26 mouse cellular contexts compared by ENCODE assay signal in genomic region chr3:83580766-83581165, GRCm38 (mm10).
DNase-seq lines count a peak whose midpoint lies in the region; ATAC-seq and TF ChIP-seq lines count a peak whose summit lies in the region.
"Had no signal": no experiment of that assay in that cellular context is flagged by ENCODE, and none has a peak within 500 bp of the region (broad histone marks: within the 10 kb centered on the region; RNA-seq: fewer than 3 reads in every experiment).

No protein-coding gene starts in this region.

- no peak overlapping the region for H3K27ac ChIP-seq in forebrain, embryonic 13.5 days
- H3K27ac ChIP-seq in forebrain, embryonic 11.5 days (ENCODE audit: low read depth, low read length) = no peak overlapping the region
- H3K27ac ChIP-seq in midbrain, embryonic 11.5 days (ENCODE audit: low read depth, low read length) = no peak overlapping the region
- H3K27ac ChIP-seq in midbrain, embryonic 10.5 days (replicated peaks) = no peak overlapping the region
- H3K27ac ChIP-seq in forebrain, embryonic 16.5 days (ENCODE audit: low read length) = no peak overlapping the region
- peak overlapping the region; percentile 42; the same call in 1 of the 2 replicates for H3K27ac ChIP-seq in olfactory bulb, adult 2 months (ENCODE audit: insufficient read depth, low read depth, low read length)
- H3K27ac ChIP-seq: hindbrain, postnatal 0 days; limb, embryonic 12.5 days; lung, embryonic 15.5 days; midbrain, embryonic 12.5 days; neural tube, embryonic 13.5 days; stomach, postnatal 0 days had no signal

- no peaks in the 10 kb centered on the region for H3K27me3 ChIP-seq in forebrain, embryonic 13.5 days
- no peaks in the 10 kb centered on the region for H3K27me3 ChIP-seq in forebrain, embryonic 11.5 days (ENCODE audit: control insufficient read depth, insufficient read depth, low read length)
- H3K27me3 ChIP-seq in midbrain, embryonic 11.5 days (ENCODE audit: control insufficient read depth, insufficient read depth, low read length) = no peaks in the 10 kb centered on the region; the same call in 1 of the 2 replicates
- H3K27me3 ChIP-seq in midbrain, embryonic 10.5 days (ENCODE audit: low read depth, poor library complexity, severe bottlenecking) = peaks cover 76% of the 10 kb centered on the region
- no peaks in the 10 kb centered on the region for H3K27me3 ChIP-seq in forebrain, embryonic 16.5 days (replicated peaks; ENCODE audit: control insufficient read depth, insufficient read depth, low read length)
- H3K27me3 ChIP-seq: limb, embryonic 12.5 days; lung, embryonic 15.5 days had no signal

- H3K9ac ChIP-seq in forebrain, embryonic 13.5 days = no peak overlapping the region
- H3K9ac ChIP-seq in forebrain, embryonic 11.5 days (ENCODE audit: low read length) = no peak overlapping the region
- no peak overlapping the region for H3K9ac ChIP-seq in midbrain, embryonic 11.5 days (ENCODE audit: low read length)
- no peak overlapping the region for H3K9ac ChIP-seq in forebrain, embryonic 16.5 days (replicated peaks; ENCODE audit: low read depth, low read length)
- H3K9ac ChIP-seq: limb, embryonic 12.5 days; lung, embryonic 15.5 days; midbrain, embryonic 12.5 days; neural tube, embryonic 13.5 days had no signal

- H3K4me3 ChIP-seq in forebrain, embryonic 13.5 days = no peak overlapping the region
- no peak overlapping the region for H3K4me3 ChIP-seq in forebrain, embryonic 11.5 days (ENCODE audit: low read depth, low read length)
- H3K4me3 ChIP-seq in midbrain, embryonic 11.5 days (ENCODE audit: low read depth, low read length) = no peak overlapping the region
- no peak overlapping the region for H3K4me3 ChIP-seq in midbrain, embryonic 10.5 days
- no peak overlapping the region for H3K4me3 ChIP-seq in forebrain, embryonic 16.5 days (replicated peaks; ENCODE audit: low read length)
- H3K4me3 ChIP-seq in olfactory bulb, adult 2 months (ENCODE audit: insufficient read depth, low read depth, low read length) = no peak overlapping the region
- H3K4me3 ChIP-seq: limb, embryonic 12.5 days; lung, embryonic 15.5 days; midbrain, embryonic 12.5 days; neural tube, embryonic 13.5 days had no signal

- WGBS in forebrain, embryonic 13.5 days = 58% methylated on average over 4 of the region's 4 CpGs
- WGBS in forebrain, embryonic 11.5 days = 72% methylated on average over 4 of the region's 4 CpGs
- WGBS in midbrain, embryonic 11.5 days = 76% methylated on average over 4 of the region's 4 CpGs
- WGBS in midbrain, embryonic 10.5 days = 75% methylated on average over 4 of the region's 4 CpGs
- 56% methylated on average over 4 of the region's 4 CpGs for WGBS in forebrain, embryonic 16.5 days
- WGBS in olfactory bulb, adult 2 months = 42% methylated on average over 4 of the region's 4 CpGs

- no peak for TF ChIP-seq CTCF in olfactory bulb, adult 2 months (IDR thresholded peaks at IDR 0.05; ENCODE audit: insufficient read depth, low read depth, low read length)

- no peak for TF ChIP-seq POLR2A in olfactory bulb, adult 2 months (IDR thresholded peaks at IDR 0.05; ENCODE audit: insufficient read depth, low read depth, low read length)

- H3K36me3 ChIP-seq in forebrain, embryonic 13.5 days (ENCODE audit: poor library complexity, severe bottlenecking) = no peaks in the 10 kb centered on the region
- no peaks in the 10 kb centered on the region for H3K36me3 ChIP-seq in forebrain, embryonic 11.5 days (ENCODE audit: control insufficient read depth, insufficient read depth, low read length)
- no peaks in the 10 kb centered on the region for H3K36me3 ChIP-seq in midbrain, embryonic 11.5 days (ENCODE audit: control insufficient read depth, insufficient read depth, low read length)
- no peaks in the 10 kb centered on the region for H3K36me3 ChIP-seq in midbrain, embryonic 10.5 days
- no peaks in the 10 kb centered on the region for H3K36me3 ChIP-seq in forebrain, embryonic 16.5 days (ENCODE audit: control insufficient read depth, insufficient read depth)
- H3K36me3 ChIP-seq: G1E; limb, embryonic 12.5 days; lung, embryonic 15.5 days; midbrain, embryonic 12.5 days; neural tube, embryonic 13.5 days had no signal

- DNase-seq in forebrain, embryonic 11.5 days (ENCODE audit: low spot score) = no peak
- DNase-seq in midbrain, embryonic 11.5 days (ENCODE audit: low spot score, missing footprints) = peak; percentile 81
- no peak for DNase-seq in midbrain, embryonic 10.5 days (ENCODE audit: low spot score)
- DNase-seq in right cerebral cortex, adult 18-20 months = no peak
- DNase-seq in adrenal gland, postnatal 10 days = no peak
- DNase-seq: adrenal gland, postnatal 14 days; cerebellum, adult 18-20 months; cerebellum, postnatal 14 days; heart, postnatal 14 days; kidney, postnatal 14 days; layer of hippocampus, adult 9-11 months; right cerebral cortex, postnatal 4 days; thymus, adult 18-20 months; thymus, postnatal 36 days had no signal

- H3K9me3 ChIP-seq in forebrain, embryonic 13.5 days (replicated peaks) = no peaks in the 10 kb centered on the region
- H3K9me3 ChIP-seq in forebrain, embryonic 11.5 days (ENCODE audit: control insufficient read depth, low read length) = no peaks in the 10 kb centered on the region
- no peaks in the 10 kb centered on the region for H3K9me3 ChIP-seq in midbrain, embryonic 11.5 days (ENCODE audit: control insufficient read depth, low read length)
- peaks cover 7% of the 10 kb centered on the region; the same call in 1 of the 2 replicates for H3K9me3 ChIP-seq in midbrain, embryonic 10.5 days (replicated peaks)
- no peaks in the 10 kb centered on the region for H3K9me3 ChIP-seq in forebrain, embryonic 16.5 days (ENCODE audit: control insufficient read depth, low read length)
- H3K9me3 ChIP-seq: G1E; lung, embryonic 15.5 days; neural tube, embryonic 13.5 days had no signal

- peak; percentile 74; the same call in 1 of the 2 replicates for ATAC-seq in forebrain, embryonic 13.5 days
- no peak for ATAC-seq in forebrain, embryonic 11.5 days (replicated peaks; ENCODE audit: low FRiP score)
- ATAC-seq in midbrain, embryonic 11.5 days (ENCODE audit: low FRiP score) = no peak
- peak; percentile 65 for ATAC-seq in forebrain, embryonic 16.5 days
- ATAC-seq: hindbrain, postnatal 0 days; intestine, embryonic 16.5 days had no signal

- 0 out of 2 replicates have a peak, but pooled peaks cover 5% of the 10 kb centered on the region for H3K4me1 ChIP-seq in forebrain, embryonic 13.5 days
- H3K4me1 ChIP-seq in forebrain, embryonic 11.5 days (replicated peaks; ENCODE audit: control insufficient read depth, insufficient read depth, low read length) = no peaks in the 10 kb centered on the region
- no peaks in the 10 kb centered on the region for H3K4me1 ChIP-seq in midbrain, embryonic 11.5 days (ENCODE audit: control insufficient read depth, insufficient read depth, low read length)
- H3K4me1 ChIP-seq in midbrain, embryonic 10.5 days = peaks cover 25% of the 10 kb centered on the region
- H3K4me1 ChIP-seq in forebrain, embryonic 16.5 days (replicated peaks; ENCODE audit: control insufficient read depth, insufficient read depth, low read length) = 0 out of 2 replicates have a peak, but pooled peaks cover 2% of the 10 kb centered on the region
- no peaks in the 10 kb centered on the region for H3K4me1 ChIP-seq in olfactory bulb, adult 2 months (ENCODE audit: control insufficient read depth, insufficient read depth, low read length)
- H3K4me1 ChIP-seq: lung, embryonic 15.5 days; midbrain, embryonic 12.5 days; neural tube, embryonic 13.5 days had no signal

- no peak overlapping the region for H3K4me2 ChIP-seq in forebrain, embryonic 13.5 days
- H3K4me2 ChIP-seq in forebrain, embryonic 11.5 days (ENCODE audit: low read depth, low read length, severe bottlenecking) = no peak overlapping the region
- no peak overlapping the region for H3K4me2 ChIP-seq in midbrain, embryonic 11.5 days
- H3K4me2 ChIP-seq in forebrain, embryonic 16.5 days (ENCODE audit: low read length) = no peak overlapping the region
- H3K4me2 ChIP-seq: limb, embryonic 12.5 days; liver, embryonic 11.5 days; lung, embryonic 15.5 days; midbrain, embryonic 12.5 days; neural tube, embryonic 13.5 days had no signal

Comparison
In these comparisons a context has a peak if more than half of its experiments do, and no peak if none do; other contexts are left out.
1. ATAC-seq: peak in forebrain, embryonic 13.5 days (single experiment) and forebrain, embryonic 16.5 days (single experiment); none in forebrain, embryonic 11.5 days (single experiment) and midbrain, embryonic 11.5 days (single experiment).